Mouse (Mus musculus): ENCODE measurements around the gene Stard9.

The Stard9 gene

DNA sequence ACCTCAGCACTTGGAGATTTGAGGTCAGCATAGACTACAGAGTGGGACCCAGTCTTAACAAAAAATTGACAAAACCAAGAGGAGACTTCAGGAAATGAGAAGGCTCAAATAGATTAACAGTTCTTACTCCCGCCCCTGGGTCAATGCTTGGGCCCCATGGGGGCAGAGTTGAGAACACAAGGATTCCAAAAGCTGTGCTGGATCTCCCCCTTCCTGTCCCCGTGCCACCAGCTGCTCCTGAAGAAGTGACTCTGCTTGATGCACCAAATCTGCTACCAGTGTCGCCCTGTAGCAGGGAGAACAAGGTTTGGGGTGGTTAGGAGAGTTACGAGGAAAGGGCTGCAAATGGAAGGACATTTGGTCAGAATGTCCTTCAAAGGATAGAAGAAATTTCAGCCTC, 94.7 kb downstream of the Stard9 start:
- no peak for DNase-seq (ENCODE audit: extremely low read depth, insufficient read length, low spot score)

DNA sequence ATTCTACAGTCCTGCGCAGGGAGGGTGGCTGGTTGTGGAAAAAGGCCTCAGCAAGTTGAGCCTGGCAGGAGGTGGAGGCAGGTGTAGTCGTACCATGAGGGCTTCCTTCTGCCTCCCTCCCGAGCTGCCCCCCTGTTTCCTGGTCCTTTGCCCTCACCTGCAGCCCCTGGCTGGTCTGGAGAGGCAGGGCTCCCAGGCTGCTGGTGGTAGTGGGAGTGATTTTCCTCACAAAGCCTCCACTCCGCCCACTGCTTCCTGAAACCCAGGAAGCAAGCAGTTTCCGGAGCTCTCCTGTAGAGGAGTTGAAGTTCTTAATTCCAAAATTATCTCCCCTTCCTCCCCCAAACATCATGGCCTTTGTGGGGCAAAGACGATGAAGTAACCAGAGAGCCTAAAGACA, 95.3 kb downstream of the Stard9 start:
- no peak for DNase-seq (ENCODE audit: extremely low read depth, insufficient read length, low spot score)

DNA sequence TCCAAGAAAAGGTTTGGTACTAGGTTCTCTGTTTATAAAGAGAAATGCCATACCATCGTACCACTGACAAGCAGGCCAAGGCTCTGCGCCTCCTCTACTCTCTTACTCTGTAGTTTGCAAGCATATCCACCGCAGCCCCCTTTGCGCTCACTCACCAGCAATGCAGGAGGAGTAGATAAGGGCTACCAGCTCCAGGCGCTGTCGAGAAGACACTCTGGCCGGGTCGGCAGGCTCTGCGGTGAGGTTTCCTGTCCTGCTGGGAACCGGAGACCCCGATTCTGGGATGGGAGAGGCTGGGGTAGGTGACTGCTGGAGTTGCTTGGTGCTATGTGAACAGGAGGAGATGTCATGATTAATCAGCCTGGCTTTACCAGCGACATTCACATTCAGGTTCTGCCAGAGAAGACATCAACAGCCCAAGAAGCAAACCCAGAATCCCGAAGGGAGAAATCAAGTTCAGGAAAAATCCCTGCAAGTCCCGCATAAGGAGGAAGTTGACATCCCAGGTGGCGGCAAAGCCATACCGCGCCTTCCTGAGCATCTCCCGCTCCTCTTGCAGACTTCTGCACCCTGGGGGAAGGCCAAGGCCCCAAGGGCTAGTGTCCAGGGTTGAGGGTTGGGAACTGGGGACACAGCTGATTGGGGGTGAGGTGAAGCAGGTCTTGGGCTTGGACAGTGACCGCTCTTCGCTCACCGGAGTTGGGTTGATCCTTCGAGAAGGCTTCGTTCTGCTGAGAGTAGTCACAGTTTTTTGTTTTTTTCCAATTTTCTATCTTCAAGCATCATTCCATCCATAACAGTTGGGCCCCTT, 101.1 kb downstream of the Stard9 start:
- peak; percentile 27 for DNase-seq (ENCODE audit: extremely low read depth, insufficient read length, low spot score)

DNA sequence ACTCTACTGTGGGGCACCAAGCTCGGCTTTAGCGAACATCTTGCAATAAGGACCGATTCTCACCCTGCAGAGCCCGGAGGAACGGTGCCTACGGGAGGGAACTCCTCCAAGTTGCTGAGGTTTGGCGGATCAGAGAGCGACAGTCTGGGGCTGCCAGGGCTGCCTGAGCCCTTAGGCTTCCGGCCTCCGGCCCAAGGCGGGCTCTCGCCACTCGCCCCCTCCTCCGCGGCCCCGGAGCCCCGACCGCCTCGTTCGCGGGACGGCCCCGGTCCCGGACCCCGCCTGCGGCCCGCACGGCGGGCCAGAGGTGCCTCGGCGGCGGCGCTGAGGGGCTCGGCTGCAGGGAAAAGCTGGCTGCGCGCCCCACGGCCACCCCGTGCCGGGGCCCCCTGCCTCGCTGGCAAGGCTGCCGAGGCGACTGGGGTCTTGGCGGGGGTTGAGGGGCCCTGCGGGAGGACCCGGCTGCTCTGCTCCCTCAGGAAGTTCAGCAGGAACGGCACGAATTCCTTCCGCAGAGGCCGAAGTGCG, 101.8 kb downstream of the Stard9 start:
- no peak for DNase-seq (ENCODE audit: extremely low read depth, insufficient read length, low spot score)

DNA sequence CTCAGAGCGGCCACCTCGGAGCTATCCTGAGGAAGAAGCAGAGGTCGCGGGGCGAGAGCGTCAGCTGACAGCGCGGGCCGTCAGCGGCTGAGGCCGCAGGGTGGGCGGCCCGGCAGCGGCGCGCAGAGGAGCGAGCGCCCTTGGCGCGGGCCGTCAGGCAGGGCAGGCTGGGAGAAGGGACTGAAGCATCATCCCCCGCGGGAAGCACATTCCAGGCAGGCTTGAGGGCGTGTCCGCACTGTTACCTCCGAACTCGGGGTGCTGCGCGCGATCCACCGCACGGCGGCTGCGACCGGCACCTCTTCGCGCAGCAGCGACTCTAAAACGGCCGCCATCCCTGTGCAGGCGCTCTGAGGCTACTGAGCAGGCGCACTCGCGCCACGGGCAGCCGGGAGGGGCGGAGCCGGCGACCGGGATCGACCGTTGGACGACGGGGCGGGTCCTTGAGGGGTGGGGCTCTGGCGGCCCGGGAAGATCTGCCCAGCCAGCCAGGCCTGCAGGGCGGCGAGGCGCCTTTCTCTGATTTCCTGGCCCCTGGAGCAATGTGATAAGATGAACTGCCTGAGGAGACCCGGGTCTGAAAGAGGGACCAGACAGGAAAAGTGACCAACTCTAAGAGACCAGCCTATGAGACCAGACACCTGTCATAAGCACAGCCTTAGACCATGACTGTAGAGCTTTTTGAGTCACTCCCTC, 102.4 kb downstream of the Stard9 start:
- DNase-seq (ENCODE audit: extremely low read depth, insufficient read length, low spot score), result peak; percentile 97

DNA sequence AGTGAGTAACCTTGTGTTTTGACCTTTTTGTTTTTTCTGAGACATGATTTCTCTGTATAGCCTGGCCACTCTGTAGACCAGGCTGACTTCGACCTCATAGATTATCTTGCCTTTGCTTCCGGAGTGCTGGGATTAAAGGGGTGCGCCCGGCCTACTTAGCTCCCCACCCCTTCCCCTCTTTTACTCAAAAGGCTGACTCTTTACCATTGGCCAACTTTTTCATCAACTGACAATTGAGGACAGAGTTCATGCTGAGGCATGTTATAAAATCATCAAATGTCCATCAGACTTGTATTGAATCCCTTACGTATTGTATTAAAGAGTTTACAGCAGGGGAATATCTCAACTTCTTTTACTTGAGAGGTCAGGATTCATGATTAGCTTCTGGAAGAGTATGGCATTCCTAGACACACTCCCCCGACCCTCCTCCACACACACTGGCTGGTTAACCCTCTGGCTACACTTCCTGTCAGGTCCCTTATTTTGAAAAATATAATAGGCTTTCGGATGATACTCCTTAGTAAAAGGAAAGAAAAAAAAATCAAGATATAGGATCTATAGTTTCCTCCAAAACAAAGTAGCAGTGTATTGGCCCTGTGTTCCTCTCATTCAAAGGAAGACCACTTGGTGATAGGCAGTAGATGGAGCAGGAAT, 103.1 kb downstream of the Stard9 start:
- DNase-seq (ENCODE audit: extremely low read depth, insufficient read length, low spot score), result no peak

DNA sequence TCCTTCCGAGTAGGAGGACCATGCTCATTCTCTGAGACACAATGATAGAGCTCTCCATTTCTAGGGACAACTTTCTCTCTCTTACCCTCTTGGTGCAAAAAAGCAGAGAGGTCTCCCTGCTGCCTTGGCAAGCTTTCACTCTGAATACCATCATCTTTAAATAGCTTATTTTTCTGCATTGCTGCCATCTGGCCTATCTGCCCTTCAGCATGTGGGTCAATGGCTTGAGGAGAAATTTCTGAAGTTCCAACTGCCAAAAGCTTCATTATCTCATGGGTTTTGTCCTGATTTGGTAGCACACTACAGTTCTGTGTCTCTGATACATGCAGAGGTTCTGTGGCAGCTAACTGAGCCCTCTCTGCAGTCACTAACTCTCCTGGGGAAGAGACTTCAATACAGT, 116.6 kb downstream of the Stard9 start:
- no peak for DNase-seq (ENCODE audit: extremely low read depth, insufficient read length, low spot score)

DNA sequence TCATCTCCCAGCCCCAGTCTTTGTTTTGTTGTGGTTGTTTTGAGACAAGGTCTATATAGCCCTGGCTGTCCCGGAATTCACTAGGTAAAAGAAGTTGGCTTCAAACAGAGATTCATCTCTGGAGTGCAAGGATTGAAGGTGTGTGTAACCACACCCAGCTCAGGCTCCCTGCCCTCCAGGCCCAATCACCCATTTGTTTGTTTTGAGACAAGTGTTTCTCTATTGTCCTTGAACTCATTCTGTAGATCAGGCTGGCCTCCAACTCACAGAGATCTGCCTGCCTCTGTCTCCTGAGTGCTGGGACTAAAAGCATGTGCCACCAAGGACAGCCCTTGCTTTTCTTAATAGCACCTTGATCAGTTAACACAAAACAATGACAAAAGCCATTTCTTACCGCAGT, 119.1 kb downstream of the Stard9 start:
- no peak for DNase-seq (ENCODE audit: extremely low read depth, insufficient read length, low spot score)

DNA sequence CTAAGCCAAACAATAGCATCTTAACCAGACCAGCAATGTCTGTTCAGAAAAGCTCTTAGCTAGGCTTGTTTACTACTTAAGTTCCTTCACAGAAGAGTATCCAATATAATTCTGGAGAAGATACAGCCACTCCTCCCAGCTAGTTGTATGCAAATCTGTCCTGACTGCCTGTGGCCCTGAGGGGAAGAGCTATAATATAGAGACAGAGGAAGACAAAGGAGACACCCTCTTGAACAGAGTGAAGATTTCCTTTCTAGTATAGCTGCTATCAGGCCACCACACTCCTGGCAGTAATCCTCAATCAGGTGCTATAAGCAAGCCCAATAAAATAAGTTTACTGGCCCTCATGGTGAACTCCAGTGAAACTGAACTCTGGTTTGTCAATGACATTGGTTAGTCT, 133.0 kb downstream of the Stard9 start:
- no peak for DNase-seq (ENCODE audit: extremely low read depth, insufficient read length, low spot score)

DNA sequence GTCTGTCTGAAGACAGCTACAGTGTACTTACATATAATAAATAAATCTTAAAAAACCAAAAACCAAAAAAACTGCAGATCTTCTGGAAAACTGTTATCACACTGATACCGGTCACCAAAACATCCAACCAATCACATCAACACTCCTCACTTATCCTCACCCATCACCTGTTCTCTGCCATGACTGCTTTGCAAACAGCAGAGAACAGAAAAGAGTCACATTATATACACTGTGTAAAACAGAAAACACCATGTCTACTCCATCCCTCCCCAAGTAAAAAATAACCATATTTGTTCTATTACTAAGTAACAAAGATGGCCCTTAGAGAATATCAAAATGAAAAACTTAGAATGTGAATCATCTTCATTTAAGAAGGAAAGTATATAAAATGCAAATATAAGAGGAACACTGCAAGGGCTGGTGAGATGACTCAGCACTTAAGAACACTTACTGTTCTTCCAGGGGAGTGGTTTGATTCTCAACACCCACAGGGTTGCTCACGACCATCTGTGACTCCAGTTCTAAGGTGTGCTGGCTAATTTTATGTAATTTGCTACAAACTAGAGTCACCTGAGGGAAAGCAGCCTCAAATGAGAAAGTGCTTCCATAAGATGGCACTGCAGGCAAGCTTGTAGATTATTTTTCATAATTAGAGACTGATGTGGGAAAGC, 141.5 kb downstream of the Stard9 start:
- no peak for DNase-seq (ENCODE audit: extremely low read depth, insufficient read length, low spot score)
